Mouse (Mus musculus) central nervous system, embryonic 11.5 days (tissue): ENCODE data around the gene Gsto2. TPM values are rescaled to one million over a fixed set of nuclear protein-coding genes. Genes with fewer than 3 reads are reported as not detected.

Experiments
- polyA plus RNA-seq: library from polyadenylated mRNA; depleted of rRNA; stranded (reverse); fragments of >200 nt; gene quantifications from 2 replicates; pipeline ENCODE4 v1.2.3, GENCODE M21; 2012; rRNA removed

Gene Gsto2
- polyA plus RNA-seq, result 0.92 and 1.1 TPM in 2 replicates

DNA sequence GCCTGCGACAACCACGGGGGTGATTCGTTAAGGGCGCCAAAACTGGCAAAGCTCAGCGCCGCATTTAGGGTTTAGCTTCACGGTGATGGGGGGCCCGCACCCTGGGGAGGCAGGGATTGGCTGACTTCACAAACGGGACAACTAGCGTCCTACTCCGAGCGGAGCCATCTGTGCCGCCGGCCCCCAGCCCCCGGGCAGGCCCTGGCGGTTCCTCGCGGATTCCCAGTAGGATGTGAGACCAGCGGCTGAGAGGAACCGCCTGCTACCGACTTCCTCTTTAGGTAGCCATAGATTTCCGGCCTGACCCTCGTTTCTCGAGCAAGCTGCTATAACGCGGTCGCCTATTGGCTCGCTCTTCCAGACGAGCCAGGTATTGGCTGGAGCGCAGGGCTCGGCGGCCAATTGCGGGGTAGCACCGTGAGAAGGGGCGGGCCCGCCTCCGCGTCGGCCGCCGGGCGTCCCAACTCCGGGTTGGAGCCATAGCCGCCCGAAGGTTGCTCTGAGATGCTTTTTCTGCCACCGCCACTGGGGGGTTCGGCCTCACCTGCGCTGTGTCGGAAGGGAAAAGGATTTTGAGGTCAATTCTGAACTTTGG, at the start of gene Gsto2:
Gene Gsto2, plus strand, starts transcription at position 182 of the 595 bp plus-strand sequence.

DNA sequence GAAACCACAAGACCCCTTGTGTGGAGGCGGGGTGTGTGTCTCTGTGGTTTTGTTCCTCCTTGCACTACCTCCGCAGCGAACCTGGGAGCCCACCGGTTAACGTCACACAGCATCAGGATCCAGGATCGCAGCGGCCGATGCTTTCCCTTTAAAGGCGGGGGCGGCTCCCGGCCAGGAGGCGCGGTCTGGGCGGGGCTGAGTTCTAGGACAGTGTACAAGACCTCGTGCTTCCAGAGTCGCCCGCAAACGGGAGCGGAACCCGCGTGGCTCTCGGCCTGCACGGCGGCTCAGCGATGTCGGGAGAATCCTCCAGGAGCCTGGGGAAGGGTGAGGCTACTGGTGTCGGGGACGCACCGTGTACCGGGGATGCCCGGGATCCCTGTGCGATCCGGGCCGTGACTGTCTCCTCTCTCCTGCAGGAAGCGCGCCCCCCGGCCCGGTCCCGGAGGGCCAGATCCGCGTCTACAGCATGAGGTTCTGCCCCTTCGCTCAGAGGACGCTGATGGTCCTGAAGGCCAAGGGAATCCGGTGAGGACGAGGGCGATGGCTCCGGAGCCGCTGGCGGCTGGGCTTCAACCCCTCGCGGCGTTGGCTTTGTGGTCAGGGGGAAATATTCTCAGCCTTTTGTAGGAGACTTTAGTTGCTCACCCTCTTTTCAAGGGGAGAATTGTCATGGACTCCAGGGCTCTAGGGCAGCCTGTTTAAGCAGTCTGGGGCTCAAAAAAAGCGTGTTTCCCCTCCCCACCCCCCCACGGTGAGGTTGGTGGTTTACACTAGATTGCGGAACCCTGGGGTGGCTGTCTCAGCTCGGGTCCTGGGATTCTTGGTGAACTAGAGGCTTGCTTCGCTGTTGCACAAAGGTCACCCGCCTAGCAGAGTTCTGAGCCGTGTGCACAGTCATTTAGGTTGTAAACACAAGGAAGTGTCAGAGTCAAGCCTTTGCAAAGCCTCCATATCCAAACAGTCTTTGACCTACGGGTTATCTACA, 10.2 kb upstream of the Gsto2 start, which contains the start of gene Gsto1:
Gene Gsto1, plus strand, starts transcription at position 175 of the 988 bp plus-strand sequence.

DNA sequence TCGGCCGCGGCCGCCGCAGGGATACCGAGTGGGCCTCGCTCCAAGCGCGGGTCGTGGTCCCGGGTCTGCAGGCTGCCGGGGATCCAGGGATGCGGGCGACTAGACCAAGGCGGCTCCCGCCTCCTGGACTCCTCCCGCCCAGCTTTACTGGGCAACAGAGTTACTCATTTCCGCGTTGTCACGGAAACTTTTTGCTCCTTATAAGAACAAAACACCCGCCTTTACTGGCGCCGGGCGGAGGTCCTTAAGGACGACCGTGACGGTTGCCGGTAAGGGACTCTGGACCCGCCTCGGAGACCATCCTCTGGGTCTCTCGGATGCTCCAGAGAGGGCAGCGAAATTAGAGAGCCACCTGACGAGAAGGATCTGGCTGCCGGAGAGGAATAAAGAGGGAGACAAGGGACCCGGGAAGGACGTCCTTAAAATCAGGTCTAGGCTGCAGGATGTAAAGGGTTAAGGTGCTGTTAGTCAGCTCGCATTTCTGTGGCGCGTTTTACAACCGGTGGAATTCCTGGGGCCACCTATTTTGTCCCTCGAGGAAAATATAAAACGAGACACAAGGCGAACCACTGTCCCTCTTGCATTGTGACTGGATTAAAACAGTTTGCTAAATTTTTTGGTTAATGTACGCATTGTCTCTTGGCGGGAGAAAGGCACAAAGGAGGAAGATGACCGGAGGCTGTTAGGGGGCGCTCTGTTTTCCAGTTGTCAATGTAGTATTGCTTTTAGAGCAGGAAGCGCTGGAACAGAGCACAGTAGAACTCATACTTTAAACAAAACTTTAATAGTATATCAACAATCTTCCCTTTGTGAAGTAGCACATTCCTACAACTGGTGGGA, 54.0 kb downstream of the Gsto2 start, which contains the start of the genes Cfap43 and Itprip:
Gene Cfap43, minus strand, starts transcription at position 162 of the 840 bp plus-strand sequence.
Gene Itprip, minus strand, starts transcription at position 174 of the 840 bp plus-strand sequence.

Other genes starting within 250 kb of the Gsto2 start
- gene Col17a1, start 173.4 kb upstream of the Gsto2 start, polyA plus RNA-seq, result 0.55 and 1.4 TPM in 2 replicates
- 133 and 161 TPM in 2 replicates for gene Sfr1, start 133.9 kb upstream of the Gsto2 start, polyA plus RNA-seq
- 40.7 and 67.5 TPM in 2 replicates for gene Gsto1, start 10.6 kb upstream of the Gsto2 start, polyA plus RNA-seq
- 0.31 and 0.64 TPM in 2 replicates for gene Cfap43, start 53.8 kb downstream of the Gsto2 start, polyA plus RNA-seq
- gene Itprip, start 53.8 kb downstream of the Gsto2 start, polyA plus RNA-seq, result 10.5 and 11.2 TPM in 2 replicates
- gene Cfap58, start 72.1 kb downstream of the Gsto2 start, polyA plus RNA-seq, result 0.11 and 0.25 TPM in 2 replicates